Mouse (Mus musculus): Measurements from ENCODE around the gene Gtpbp3.
A peak's percentile ranks its signal among the peaks of the same experiment; 100 is the strongest.

Gtpbp3 gene

DNA sequence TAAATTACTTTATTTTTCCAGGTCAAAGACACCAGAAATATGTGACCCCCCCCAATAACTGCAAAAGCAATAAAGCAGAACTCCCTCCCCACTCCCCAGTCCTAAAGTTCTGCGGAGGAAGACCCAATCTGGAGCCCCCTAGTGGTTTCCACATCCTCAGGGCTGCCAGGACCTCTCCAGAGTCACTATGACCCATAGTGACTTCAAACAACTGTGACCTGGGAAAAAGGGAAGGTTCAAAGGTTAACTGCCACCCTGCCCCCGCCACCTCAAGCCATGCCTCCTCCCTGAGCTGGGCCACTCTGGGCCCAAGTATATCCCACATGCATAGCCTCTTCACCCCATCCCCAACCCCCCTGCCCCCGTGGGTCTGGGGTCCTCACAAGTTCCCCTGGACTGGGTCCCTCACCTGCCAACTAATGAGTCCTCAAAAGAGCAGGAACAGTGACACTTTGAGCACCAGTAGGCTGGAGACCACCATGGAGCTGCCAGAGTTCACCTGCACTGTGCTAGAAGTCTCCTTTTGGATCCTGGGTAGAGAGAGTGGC lies 46.4 kb downstream of the Gtpbp3 start:
- DNase-seq (ENCODE audit: low spot score) = no peak

DNA sequence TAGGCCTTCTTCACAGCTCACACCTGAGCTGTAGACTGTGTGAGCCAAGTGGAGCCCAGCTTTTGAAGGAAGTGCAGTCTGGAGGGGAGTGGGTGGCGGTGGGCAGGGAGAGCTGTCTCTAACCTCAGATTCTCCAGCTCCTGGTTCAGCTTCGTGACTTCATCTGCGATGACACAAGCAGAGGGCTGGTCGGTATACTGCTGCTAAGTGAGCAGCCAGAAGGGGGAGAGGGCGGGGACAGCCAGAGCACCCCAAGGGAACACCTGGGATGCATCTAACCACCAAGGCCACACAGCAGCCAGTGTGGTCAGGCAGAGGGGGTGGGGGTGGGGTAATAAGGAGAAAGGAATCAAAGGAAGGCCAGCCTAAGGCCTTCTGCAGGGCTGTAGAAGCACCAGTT lies 47.8 kb downstream of the Gtpbp3 start:
- no peak for DNase-seq (ENCODE audit: low spot score)

DNA sequence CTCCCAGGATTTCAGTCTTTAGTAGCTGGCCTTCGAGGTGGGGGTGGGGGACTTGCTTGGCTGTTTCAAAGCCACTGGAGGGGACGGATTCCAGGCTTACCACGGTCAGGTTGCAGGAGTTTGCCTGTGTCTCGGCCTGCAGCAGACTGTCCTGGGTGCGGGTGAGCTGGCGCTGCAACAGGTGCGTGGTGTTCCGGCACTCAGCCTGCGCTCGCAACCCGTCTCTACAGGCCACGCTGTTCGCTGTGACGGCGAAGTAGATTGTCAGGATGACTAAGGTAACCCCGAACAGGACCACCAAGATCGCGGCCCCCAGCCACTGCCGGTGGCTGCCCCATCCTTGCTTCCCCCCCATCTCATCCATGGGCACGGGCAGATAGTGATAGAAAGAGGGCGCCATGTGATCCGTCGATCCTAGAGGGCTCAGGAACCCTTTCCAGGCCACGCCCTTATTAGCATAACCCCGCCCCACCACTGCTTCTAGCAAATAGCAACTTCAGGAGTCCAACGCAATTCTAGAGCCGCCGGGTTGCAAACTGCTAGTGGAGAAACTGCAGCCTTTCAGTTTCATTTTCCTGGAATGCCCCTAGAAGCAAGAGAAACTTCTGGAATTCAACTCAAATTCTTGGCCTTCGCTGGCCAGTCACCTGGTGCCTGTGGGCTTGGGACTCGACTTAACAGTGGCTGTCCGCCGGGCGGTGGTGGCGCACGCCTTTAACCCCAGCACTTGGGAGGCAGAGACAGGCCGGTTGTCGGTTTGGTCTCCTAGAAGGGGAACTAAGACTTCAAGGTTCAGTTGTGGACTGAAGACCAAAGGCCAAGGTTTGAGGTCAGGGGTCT lies 49.3 kb downstream of the Gtpbp3 start, which contains the start of gene Bst2:
Gene Bst2 (minus strand): TSS at position 429 of the 840 bp plus-strand sequence.
- DNase-seq (ENCODE audit: low spot score) = peak; percentile 86

DNA sequence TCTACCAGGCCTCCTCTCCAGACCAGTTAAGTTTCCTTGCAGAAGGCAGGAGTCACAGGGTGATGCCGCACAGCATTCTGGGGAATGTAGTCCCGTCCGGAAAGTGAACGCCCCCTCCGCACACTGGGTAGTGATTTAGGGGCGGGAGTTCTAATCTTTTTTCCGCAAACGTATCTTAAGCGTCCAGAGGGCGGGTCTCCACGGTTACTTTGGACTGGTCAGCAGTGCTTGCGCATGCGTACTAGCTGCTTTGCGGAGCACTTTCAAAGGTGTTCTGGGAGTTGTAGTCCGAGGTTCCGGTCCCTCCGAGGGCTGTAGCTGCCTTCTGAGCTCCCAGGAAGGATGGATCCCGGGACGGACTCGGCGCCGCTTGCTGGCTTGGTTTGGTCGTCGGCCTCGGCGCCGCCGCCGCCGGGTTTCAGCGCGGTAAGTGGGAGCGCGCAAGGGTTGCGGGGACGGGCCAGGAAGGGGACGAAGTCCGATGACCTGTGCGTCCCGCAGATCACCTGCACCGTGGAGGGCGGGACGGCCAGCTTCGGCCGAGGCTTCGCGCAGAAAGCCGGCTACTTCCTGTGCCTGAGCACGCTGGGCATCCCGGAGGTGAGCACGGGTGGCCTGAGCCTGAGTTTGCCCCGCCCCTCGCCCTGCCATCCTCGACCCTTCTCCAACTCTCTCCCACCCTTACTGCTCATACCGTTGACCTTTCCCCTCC lies 54.9 kb downstream of the Gtpbp3 start, which contains the start of gene Mvb12a:
Gene Mvb12a (plus strand): TSS at position 291 of the 712 bp plus-strand sequence.
- peak; percentile 99 for DNase-seq (ENCODE audit: low spot score)

- DNase-seq (ENCODE audit: low spot score) = no peak
Measured at GRCm38 (mm10) chr8:71543755-71544154, 55.9 kb downstream of the Gtpbp3 start.

GRCm38 (mm10) chr8:71545053-71545452 lies 57.1 kb downstream of the Gtpbp3 start:
- no peak for DNase-seq (ENCODE audit: low spot score)

- DNase-seq (ENCODE audit: low spot score) = no peak
Measured at GRCm38 (mm10) chr8:71547590-71547989, 59.7 kb downstream of the Gtpbp3 start.

Data from adipocyte (in vitro differentiated cells).